Mouse (Mus musculus) bone marrow, adult 2 months (tissue): ENCODE measurements around the gene Zfp84.

Experiments
- CTCF ChIP-seq: fragments of 200-500 bp; IDR thresholded peaks from 2 replicates; pipeline ENCODE4 v1.5.1; 2011; ENCODE audit warnings: low read length, control low read depth; ENCODE audit not compliant: control insufficient read depth, insufficient read depth
- POLR2A ChIP-seq: fragments of 200-500 bp; IDR thresholded peaks from 2 replicates; pipeline ENCODE4 v1.6.1; 2011; ENCODE audit warnings: low read depth, mild to moderate bottlenecking, control low read depth, low read length, borderline replicate concordance; ENCODE audit not compliant: control insufficient read depth

DNA sequence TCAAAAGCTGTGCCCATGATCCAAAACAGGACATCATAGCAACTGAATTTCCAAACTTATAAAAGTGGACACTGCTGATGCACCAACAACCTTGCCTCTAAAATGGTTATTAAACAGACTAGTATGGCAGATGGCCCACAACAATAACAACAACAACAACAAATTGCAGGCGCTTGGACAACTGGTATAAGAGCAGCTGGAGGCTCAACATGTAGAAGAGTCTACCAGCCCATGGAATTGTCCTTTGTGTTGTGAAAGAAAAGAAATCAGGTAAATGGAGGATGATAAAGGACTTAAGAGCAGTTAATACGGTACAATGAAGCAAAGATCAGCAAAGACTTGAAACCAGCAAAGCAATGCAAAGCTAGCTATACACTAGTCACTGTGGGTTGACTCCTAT, 46.0 kb downstream of the Zfp84 start:
- TF ChIP-seq CTCF (no peak), POLR2A (no peak)
